Mouse (Mus musculus): Measurements from ENCODE around the gene Als2.

Gene Als2

GRCm38 (mm10) chr1:59166232-59166905 lies 70.7 kb downstream of the Als2 start:
- in situ Hi-C loops (cut with MboI, MseI), result loop anchor here (5.0 kb wide), 1 partner anchor 71 kb away; the partner anchor contains the start of gene Als2

DNA sequence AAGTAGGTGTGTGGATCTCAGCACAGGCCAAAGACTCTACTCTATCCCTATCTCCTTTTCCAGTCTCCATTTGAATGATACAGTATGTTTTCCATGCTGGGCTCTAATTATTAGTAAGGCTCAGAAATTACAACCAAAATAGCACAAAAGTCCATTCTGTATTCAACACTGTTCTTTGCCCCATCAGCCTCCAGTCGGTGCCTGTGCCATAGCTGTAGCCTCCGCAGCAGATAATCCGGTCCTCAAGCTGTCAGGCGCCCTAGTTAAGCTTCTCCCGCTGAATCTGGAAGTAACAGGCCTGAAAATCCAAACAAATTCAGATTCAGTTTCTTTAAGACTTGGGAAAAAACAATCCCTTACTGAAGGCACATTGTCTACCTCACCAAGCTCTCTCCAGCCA lies 73.1 kb downstream of the Als2 start:
- in situ Hi-C loops (cut with MboI, MseI), result no loop called here

- in situ Hi-C loops (cut with MboI, MseI), result no loop called here
These were observed 74.0 kb downstream of the Als2 start, which contains the start of gene Mpp4 for GRCm38 (mm10) chr1:59163030-59163461. TSS of gene Mpp4 (minus strand) at chr1:59163389.

DNA sequence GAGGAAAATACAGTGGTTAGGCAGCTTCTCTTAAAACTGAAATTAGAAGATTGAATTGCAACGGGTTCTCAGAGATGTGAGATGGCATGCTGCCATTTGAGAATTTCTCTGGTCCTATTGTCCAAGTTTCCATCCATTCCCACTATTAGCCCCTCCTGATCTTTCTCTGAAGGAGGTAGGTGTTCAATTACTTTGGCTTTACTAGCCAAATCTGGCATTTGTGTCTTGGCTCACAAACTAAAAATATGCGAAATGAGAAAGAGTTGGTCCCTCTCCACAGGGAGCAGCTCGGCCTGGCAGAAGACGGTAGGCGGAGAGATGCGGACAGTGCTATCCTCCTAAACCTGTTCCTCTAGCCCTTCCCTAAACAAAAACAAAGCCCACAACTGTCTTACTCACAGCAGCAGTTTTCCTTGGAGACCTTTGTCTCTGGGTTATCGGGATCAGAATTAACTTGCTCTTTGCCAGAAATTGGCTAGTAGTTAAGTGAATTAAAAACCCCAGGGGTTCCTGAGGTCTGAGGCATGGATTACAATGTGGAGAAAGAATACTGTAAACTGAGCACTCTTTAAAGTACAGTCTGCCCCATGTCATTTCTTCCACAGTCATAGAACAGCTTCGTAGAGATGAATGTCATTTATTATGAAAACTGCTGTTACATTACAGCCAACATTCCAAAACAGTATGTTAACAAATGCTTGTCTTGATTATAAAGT lies 74.6 kb downstream of the Als2 start:
- in situ Hi-C loops (cut with MboI, MseI), result no loop called here

- in situ Hi-C loops (cut with MboI, MseI), result no loop called here
These were observed 75.6 kb downstream of the Als2 start for GRCm38 (mm10) chr1:59161396-59161795.

GRCm38 (mm10) chr1:59160871-59161270 lies 76.2 kb downstream of the Als2 start:
- in situ Hi-C loops (cut with MboI, MseI), result no loop called here

DNA sequence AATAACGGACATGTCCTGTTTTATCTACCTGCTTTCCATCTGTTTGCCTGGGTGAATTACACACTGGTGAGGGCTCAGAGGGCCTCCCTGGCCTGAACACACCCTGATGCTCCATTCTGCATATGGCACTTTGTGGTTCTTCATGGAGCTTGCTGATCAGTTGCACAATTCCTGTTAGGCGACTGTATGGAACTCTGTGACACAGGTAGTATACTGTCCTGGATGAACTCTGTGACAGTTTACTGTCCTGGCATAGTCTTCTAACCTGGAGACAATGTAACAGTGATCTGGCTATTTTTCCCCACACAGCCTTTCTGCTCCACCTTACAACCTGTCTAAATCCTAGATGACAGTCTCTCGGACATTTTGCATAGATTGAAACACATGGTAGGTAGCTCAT lies 77.9 kb downstream of the Als2 start:
- in situ Hi-C loops (cut with MboI, MseI), result no loop called here

GRCm38 (mm10) chr1:59158498-59158897 lies 78.5 kb downstream of the Als2 start:
- in situ Hi-C loops (cut with MboI, MseI), result no loop called here

GRCm38 (mm10) chr1:59157846-59158245 lies 79.2 kb downstream of the Als2 start:
- in situ Hi-C loops (cut with MboI, MseI), result no loop called here

DNA sequence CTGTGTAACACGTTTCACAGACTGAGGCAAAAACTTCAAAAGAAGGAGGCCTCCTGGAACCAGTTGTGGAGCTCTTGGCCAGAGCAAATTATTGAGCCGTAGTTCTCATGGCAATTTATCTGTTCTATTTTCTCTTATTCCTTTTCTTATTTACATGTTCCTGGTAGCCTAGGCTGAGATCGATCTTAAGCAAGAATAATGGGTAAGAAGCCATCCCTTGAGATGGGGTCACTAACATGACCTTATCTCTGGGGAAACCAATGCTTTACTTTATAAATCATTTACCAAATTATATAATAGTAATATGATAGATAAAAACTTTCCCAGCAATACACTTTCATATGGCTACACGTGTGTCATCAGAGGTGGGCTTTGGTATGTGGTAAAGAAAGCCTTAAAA lies 84.7 kb downstream of the Als2 start:
- in situ Hi-C loops (cut with MboI, MseI), result no loop called here

DNA sequence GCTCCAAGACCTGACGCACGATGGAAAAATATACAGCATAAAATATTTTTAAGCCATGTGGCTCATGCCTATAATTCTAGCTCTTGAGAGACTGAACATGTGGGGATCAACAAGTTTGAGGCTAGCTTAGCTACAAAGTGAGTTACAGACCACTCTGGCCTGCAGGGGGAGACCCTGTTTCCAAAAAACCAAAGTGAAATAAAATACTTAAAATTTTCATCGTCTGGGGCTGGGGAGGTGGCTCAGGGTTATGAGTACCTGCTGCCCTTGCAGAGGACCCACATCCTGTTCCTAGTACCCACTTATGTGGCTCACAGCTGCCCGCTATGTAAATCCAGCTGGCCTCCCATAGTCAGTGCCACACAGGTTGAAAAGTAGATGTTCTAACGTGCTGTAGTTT lies 86.5 kb downstream of the Als2 start:
- in situ Hi-C loops (cut with MboI, MseI), result no loop called here

- in situ Hi-C loops (cut with MboI, MseI), result loop anchor here (5.0 to 10.0 kb wide), 2 partner anchors 127 to 380 kb away; no protein-coding TSS in a partner anchor
These were observed 92.5 kb downstream of the Als2 start for GRCm38 (mm10) chr1:59144543-59144942.

DNA sequence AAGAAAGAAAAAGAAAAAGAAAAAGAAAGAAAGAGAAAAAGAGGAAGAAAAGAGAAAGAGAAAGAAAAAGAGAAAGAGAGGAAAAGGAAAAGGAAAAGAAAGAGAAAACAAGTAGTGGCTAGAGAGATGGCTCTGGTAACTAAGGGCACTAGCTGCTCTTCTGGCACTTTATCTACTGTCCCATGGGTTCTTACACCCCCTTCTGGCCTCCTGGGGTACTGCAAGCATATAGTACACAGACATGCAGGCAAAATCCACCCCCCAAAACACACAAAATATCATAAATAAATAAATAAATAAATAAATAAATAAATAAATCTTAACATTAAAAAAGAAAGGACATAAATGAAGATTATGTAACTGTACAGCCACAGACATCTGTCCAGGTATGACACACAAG lies 94.2 kb downstream of the Als2 start:
- in situ Hi-C loops (cut with MboI, MseI), result loop anchor here (5.0 to 10.0 kb wide), 2 partner anchors 126 to 378 kb away; no protein-coding TSS in a partner anchor

DNA sequence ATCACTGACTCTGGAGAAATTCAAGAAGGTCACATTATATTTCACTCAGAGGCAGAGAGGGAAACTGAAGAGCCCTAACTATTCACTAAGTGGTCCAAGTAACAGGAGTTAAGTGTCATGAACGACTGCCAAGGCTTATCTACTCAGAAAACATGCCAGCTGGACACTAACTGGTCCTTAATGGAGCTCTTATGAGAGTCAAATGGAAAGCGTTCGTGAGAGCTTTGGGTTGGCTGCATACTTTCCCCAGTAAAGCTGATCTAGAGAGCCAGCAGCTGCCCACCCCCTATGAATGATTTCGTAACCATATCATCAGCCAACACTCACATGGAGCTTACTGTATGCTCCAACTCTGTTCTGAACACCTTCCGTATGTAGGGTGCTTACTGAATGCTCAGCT lies 102.6 kb downstream of the Als2 start:
- in situ Hi-C loops (cut with MboI, MseI), result no loop called here

DNA sequence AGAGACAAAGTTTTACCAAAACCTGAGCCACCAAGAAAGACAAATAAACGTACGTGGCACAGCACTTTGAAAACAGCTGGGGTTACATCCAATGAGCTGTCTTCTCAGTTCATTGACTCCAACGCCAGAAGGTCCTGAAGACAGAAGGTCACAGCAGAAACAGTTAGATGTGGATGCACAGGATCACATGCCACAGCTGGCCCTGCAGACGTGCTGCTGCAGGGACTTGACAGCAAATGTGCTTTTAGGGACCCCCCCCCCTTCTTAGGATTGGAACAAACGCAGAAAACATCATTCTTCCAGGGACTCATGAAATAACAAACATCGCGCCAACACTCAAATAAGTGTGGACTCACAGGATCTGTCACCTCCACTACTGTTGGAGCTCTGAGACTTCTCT lies 108.2 kb downstream of the Als2 start:
- in situ Hi-C loops (cut with MboI, MseI), result no loop called here

DNA sequence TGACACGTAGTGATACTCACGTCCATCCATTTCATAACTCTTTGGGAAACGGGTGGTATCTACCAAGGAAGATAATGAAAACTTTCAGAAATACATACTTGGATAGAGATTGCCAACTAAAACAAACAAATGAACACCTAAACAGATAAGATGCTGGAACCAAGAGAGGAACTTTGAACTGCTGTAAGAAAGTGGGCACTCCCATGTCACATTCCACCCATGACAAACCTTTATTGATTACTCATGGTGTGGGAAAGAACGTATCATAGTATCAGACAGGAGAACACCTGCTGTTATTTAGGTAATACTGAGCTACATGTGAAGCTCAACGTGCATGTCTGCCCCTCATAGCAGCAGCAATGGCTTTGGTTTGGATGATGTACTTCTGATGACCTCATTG lies 111.5 kb downstream of the Als2 start:
- in situ Hi-C loops (cut with MboI, MseI), result no loop called here

GRCm38 (mm10) chr1:59119720-59120457 lies 117.1 kb downstream of the Als2 start, which contains the start of gene Tmem237:
TSS of gene Tmem237 (minus strand) at chr1:59120408.
- in situ Hi-C loops (cut with MboI, MseI), result no loop called here

All from T-helper 1 cell (primary cell).